Mouse (Mus musculus) kidney, postnatal 0 days (tissue): ENCODE measurements at regions not wholly inside any gene's neighbourhood (a gene's known extent, or its start where the extent isn't known, plus 50 kb on each side); places are given as distances from the start of the nearest gene placed in this dataset.

ENCODE experiments used
- ATAC-seq: fragments of 200-750 bp; cut with Nextera tagmentation; replicated peaks from 2 replicates; pipeline ENCODE4 v1.8.0; 2017; ENCODE audit warnings: low read depth, moderate number of reproducible peaks, moderate TSS enrichment, moderate library complexity; ENCODE audit not compliant: low FRiP score
- DNase-seq: peaks from one replicate; pipeline ENCODE4 v3.0.0-alpha.2; 2016; ENCODE audit warnings: low spot score
- H3K27ac ChIP-seq: fragments of 300-500 bp; sonication (generic); 2 replicates; pipeline ENCODE4 v1.5.1; 2014; ENCODE audit warnings: mild to moderate bottlenecking
- H3K27me3 ChIP-seq: fragments of 300-500 bp; sonication (generic); 2 replicates; pipeline ENCODE4 v1.6.1; 2014; ENCODE audit warnings: low read length, mixed read lengths; ENCODE audit not compliant: insufficient read depth
- H3K36me3 ChIP-seq: fragments of 300-500 bp; sonication (generic); 2 replicates; pipeline ENCODE4 v1.6.1; 2014; ENCODE audit warnings: low read length, mixed read lengths; ENCODE audit not compliant: insufficient read depth
- H3K4me1 ChIP-seq: fragments of 300-500 bp; sonication (generic); replicated peaks from 2 replicates; pipeline ENCODE4 v1.6.1; 2014; ENCODE audit warnings: antibody characterized with exemption, low read length, mixed read lengths; ENCODE audit not compliant: insufficient read depth
- H3K4me2 ChIP-seq: fragments of 300-500 bp; sonication (generic); 2 replicates; pipeline ENCODE4 v1.6.1; 2014; ENCODE audit warnings: mild to moderate bottlenecking, low read length, moderate library complexity, mixed read lengths
- H3K4me3 ChIP-seq: fragments of 300-500 bp; sonication (generic); replicated peaks from 2 replicates; pipeline ENCODE4 v1.5.1; 2014; ENCODE audit warnings: low read depth, low read length
- H3K9ac ChIP-seq: fragments of 300-500 bp; sonication (generic); 2 replicates; pipeline ENCODE4 v1.6.1; 2014; ENCODE audit warnings: low read depth, low read length
- H3K9me3 ChIP-seq: fragments of 300-500 bp; sonication (generic); replicated peaks from 2 replicates; pipeline ENCODE4 v1.6.1; 2016; ENCODE audit warnings: low read length, inconsistent platforms, mixed read lengths
- CTCF ChIP-seq: IDR thresholded peaks from 2 replicates; pipeline ENCODE4 v1.5.1; 2016; ENCODE audit warnings: antibody characterized with exemption, low read depth, mild to moderate bottlenecking, moderate library complexity
- WGBS: fragments of 180-500 bp; shearing (Covaris S2); extraction: QIAGEN DNeasy Blood & Tissue Kit; methylation state at CpG from one replicate; pipeline ENCODE4 v1.1.7; 2014; 5-methylcytosine and 5-hydroxymethylcytosine counted together

- H3K9ac ChIP-seq: no peak overlapping the region
- no peaks in the 10 kb centered on the region for H3K36me3 ChIP-seq
- no peaks in the 10 kb centered on the region for H3K4me1 ChIP-seq
- H3K4me2 ChIP-seq: no peak overlapping the region
- no peak overlapping the region for H3K4me3 ChIP-seq
- no peak for ATAC-seq
- 93% methylated on average over 11 of the region's 11 CpGs for WGBS
- no peak for DNase-seq
- no peaks in the 10 kb centered on the region for H3K9me3 ChIP-seq
- H3K27ac ChIP-seq: no peak overlapping the region
- no peaks in the 10 kb centered on the region for H3K27me3 ChIP-seq
- no peak for TF ChIP-seq CTCF
These were observed 65.6 kb upstream of the Enpp6 start for GRCm38 (mm10) chr8:46921075-46921474.

DNA sequence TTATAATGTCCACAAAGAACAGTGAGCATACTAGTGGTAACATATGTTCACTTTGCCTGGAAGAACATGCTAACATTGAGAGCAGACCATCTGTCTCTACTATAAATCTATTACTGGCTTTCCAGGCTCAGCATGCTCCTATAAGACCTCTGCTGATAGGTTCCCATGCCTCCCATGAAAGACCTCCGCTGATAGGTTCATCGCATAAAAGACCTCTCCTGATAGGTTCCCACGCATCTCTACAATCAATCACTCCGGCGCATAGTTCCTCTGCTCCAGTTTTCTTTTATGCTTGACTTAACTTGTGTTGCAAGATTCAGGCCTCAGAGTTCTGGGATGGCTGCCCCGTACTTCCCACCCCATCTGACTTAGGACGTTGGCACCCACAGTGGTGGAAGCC lies 65.1 kb upstream of the Enpp6 start:
- Histone ChIP-seq H3K4me1 (no peaks in the 10 kb centered on the region), H3K27ac (no peak overlapping the region), H3K4me3 (no peak overlapping the region), H3K4me2 (no peak overlapping the region), H3K27me3 (no peaks in the 10 kb centered on the region), H3K9me3 (no peaks in the 10 kb centered on the region), H3K36me3 (no peaks in the 10 kb centered on the region), H3K9ac (no peak overlapping the region)
- 75% methylated on average over 7 of the region's 7 CpGs for WGBS
- no peak for DNase-seq
- ATAC-seq: 0 out of 2 replicates have a peak, but pooled peaks have one; percentile 43
- TF ChIP-seq CTCF: no peak

- Histone ChIP-seq H3K9ac (no peak overlapping the region), H3K27ac (no peak overlapping the region), H3K4me3 (no peak overlapping the region), H3K27me3 (no peaks in the 10 kb centered on the region), H3K4me2 (no peak overlapping the region), H3K9me3 (no peaks in the 10 kb centered on the region), H3K36me3 (no peaks in the 10 kb centered on the region), H3K4me1 (no peaks in the 10 kb centered on the region)
- DNase-seq (peak; percentile 20), ATAC-seq (no peak)
- no peak for TF ChIP-seq CTCF
- 50% methylated on average over 13 of the region's 13 CpGs for WGBS
These were observed 61.7 kb upstream of the Enpp6 start for GRCm38 (mm10) chr8:46924787-46925548.

- 51% methylated on average over 6 of the region's 6 CpGs for WGBS
These were observed 58.0 kb upstream of the Enpp6 start for GRCm38 (mm10) chr8:46928718-46929117.

GRCm38 (mm10) chr8:46929678-46930077 lies 57.0 kb upstream of the Enpp6 start:
- no peaks in the 10 kb centered on the region for H3K4me1 ChIP-seq
- no peak for TF ChIP-seq CTCF
- ATAC-seq (no peak), DNase-seq (no peak)
- no peaks in the 10 kb centered on the region for H3K9me3 ChIP-seq
- H3K4me3 ChIP-seq: no peak overlapping the region
- H3K27ac ChIP-seq: no peak overlapping the region
- 83% methylated on average over 6 of the region's 6 CpGs for WGBS
- H3K4me2 ChIP-seq: no peak overlapping the region
- H3K9ac ChIP-seq: no peak overlapping the region
- no peaks in the 10 kb centered on the region for H3K36me3 ChIP-seq
- H3K27me3 ChIP-seq: no peaks in the 10 kb centered on the region

More at GRCm38 (mm10) chr8:46928718-46929117, 58.0 kb upstream of the Enpp6 start:
- Histone ChIP-seq H3K4me2 (no peak overlapping the region), H3K27me3 (no peaks in the 10 kb centered on the region), H3K9me3 (no peaks in the 10 kb centered on the region), H3K36me3 (no peaks in the 10 kb centered on the region), H3K4me3 (no peak overlapping the region), H3K9ac (no peak overlapping the region), H3K27ac (no peak overlapping the region), H3K4me1 (no peaks in the 10 kb centered on the region)
- no peak for DNase-seq
- no peak for ATAC-seq
- no peak for TF ChIP-seq CTCF

GRCm38 (mm10) chr8:46931267-46931666 lies 55.4 kb upstream of the Enpp6 start:
- no peaks in the 10 kb centered on the region for H3K9me3 ChIP-seq
- no peaks in the 10 kb centered on the region for H3K27me3 ChIP-seq
- no peak for TF ChIP-seq CTCF
- no peak overlapping the region for H3K27ac ChIP-seq
- no peaks in the 10 kb centered on the region for H3K4me1 ChIP-seq
- no peak overlapping the region for H3K4me3 ChIP-seq
- no peak for DNase-seq
- no peak overlapping the region for H3K9ac ChIP-seq
- H3K36me3 ChIP-seq: no peaks in the 10 kb centered on the region
- 87% methylated on average over 6 of the region's 6 CpGs for WGBS
- H3K4me2 ChIP-seq: no peak overlapping the region
- ATAC-seq: no peak

- no peak overlapping the region for H3K9ac ChIP-seq
These were observed 53.4 kb upstream of the Enpp6 start for GRCm38 (mm10) chr8:46933256-46933655.

More at GRCm38 (mm10) chr8:46933256-46933655, 53.4 kb upstream of the Enpp6 start:
- Histone ChIP-seq H3K4me3 (no peak overlapping the region), H3K27ac (no peak overlapping the region), H3K4me2 (no peak overlapping the region), H3K4me1 (no peaks in the 10 kb centered on the region), H3K27me3 (no peaks in the 10 kb centered on the region), H3K9me3 (no peaks in the 10 kb centered on the region), H3K36me3 (no peaks in the 10 kb centered on the region)
- ATAC-seq (no peak), DNase-seq (no peak)
- no peak for TF ChIP-seq CTCF
